ENCODE assay signal across 31 mouse cellular contexts in the genomic region with DNA sequence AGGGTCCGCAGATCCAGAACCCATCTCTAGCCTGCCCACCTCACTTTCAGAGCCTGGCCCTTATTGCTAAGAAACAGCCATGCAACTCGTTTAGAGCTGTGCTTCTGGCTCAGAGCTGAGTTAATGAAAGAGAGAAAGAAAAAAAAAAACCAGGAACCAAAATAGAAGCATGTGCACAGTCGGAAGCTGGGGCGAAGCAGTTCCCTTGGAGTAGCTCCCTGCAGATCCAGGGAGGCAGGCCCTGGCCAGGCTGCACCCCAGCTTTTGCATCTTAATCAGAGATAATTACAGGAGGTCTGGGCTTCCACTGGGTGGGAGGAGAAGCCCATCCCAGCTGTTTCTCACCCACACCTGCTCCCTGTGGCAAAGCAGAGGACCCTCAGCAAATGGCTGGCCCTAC. TPM values are rescaled to one million over a fixed set of nuclear protein-coding genes. Genes with fewer than 3 reads are reported as not detected.
DNase-seq lines count a peak whose midpoint lies in the region; ATAC-seq and TF ChIP-seq lines count a peak whose summit lies in the region.
"Had no signal": no experiment of that assay in that cellular context is flagged by ENCODE, and none has a peak within 500 bp of the region (broad histone marks: within the 10 kb centered on the region; RNA-seq: fewer than 3 reads in every experiment).

No protein-coding gene starts in this region.

- H3K27ac ChIP-seq in left cerebral cortex, adult 2 months, result peak overlapping the region; percentile 69
- H3K27ac ChIP-seq: embryonic facial prominence, embryonic 10.5 days; embryonic facial prominence, embryonic 15.5 days; forebrain, embryonic 12.5 days; heart, embryonic 13.5 days; hindbrain, embryonic 15.5 days; liver, embryonic 12.5 days had no signal

- no peak for DNase-seq in frontal cortex, postnatal 10 days (ENCODE audit: low spot score in 2 of 2)
- peak in 1 of 2 experiments; percentile 33 for DNase-seq in left cerebral cortex, adult 2 months (ENCODE audit: extremely low spot score in 1 of 2, low spot score in 2 of 2)
- DNase-seq in left cerebral cortex, adult 11 months (ENCODE audit: low spot score), result no peak
- DNase-seq in brain, adult 2 months (ENCODE audit: low read depth, low spot score), result peak; percentile 81
- peak; percentile 38 to 55 for DNase-seq in right cerebral cortex, adult 2 months (ENCODE audit: low spot score in 2 of 2)
- no peak for DNase-seq in cerebellum, adult 11 months
- DNase-seq in gastrocnemius, postnatal 14 days, result no peak
- DNase-seq: adrenal gland, postnatal 14 days; cerebellum, postnatal 14 days; heart, postnatal 10 days; kidney, adult 18-20 months; kidney, postnatal 36 days; liver, postnatal 0 days; lung, postnatal 36 days; spleen, adult 18-20 months; thymus, adult 2 months; thymus, postnatal 36 days had no signal

- intact Hi-C loops in left cerebral cortex, adult 2 months (cut with DNase I), result loop anchor here (1.0 to 5.0 kb wide), 2 partner anchors 55 to 195 kb away; a partner anchor contains a TSS
- intact Hi-C loops in gastrocnemius, postnatal 14 days (cut with DNase I; ENCODE audit: low total_unique reads), result no loop called here

- peak; percentile 76 for ATAC-seq in frontal cortex, adult (ENCODE audit: low TSS enrichment)
- ATAC-seq: liver, embryonic 12.5 days; liver, postnatal 0 days; midbrain, embryonic 16.5 days had no signal

- TF ChIP-seq CTCF in left cerebral cortex, adult 2 months (IDR thresholded peaks at IDR 0.05), result no peak

- H3K4me3 ChIP-seq in left cerebral cortex, adult 2 months, result no peak overlapping the region
- H3K4me3 ChIP-seq: embryonic facial prominence, embryonic 10.5 days; embryonic facial prominence, embryonic 15.5 days; forebrain, embryonic 12.5 days; heart, embryonic 13.5 days; hindbrain, embryonic 15.5 days; liver, embryonic 12.5 days had no signal

RNA-seq across cellular contexts. Expression of a gene that starts 53.9 kb away (rescaled TPM):
- total RNA-seq in left cerebral cortex, adult 2 months (2021), result 10 to 100 TPM; 19.2 to 22.2 TPM
- total RNA-seq in gastrocnemius, postnatal 14 days (2021), result under 1 TPM; 0.24 to 0.37 TPM
- total RNA-seq: hematopoietic stem cell, adult 5-6 weeks; megakaryocyte, adult 5-6 weeks; neutrophil, adult 5-6 weeks had no signal

RNA-seq across cellular contexts. Expression of a gene that starts 56.9 kb away (rescaled TPM):
- not detected for total RNA-seq in left cerebral cortex, adult 2 months (2021)
- total RNA-seq in gastrocnemius, postnatal 14 days (2021), result not detected
- total RNA-seq: gastrocnemius, adult 18-20 months; gastrocnemius, postnatal 36 days; heart, adult 8-10 months; heart, postnatal 10 days; hematopoietic stem cell, adult 5-6 weeks; megakaryocyte, adult 5-6 weeks; neutrophil, adult 5-6 weeks had no signal

Comparison
In these comparisons a context has a peak if more than half of its experiments do, and no peak if none do; other contexts are left out.
1. DNase-seq: peak in brain, adult 2 months (single experiment) and right cerebral cortex, adult 2 months (2 of 2); none in frontal cortex, postnatal 10 days (0 of 2), left cerebral cortex, adult 11 months (single experiment), cerebellum, adult 11 months (single experiment) and gastrocnemius, postnatal 14 days (single experiment).
2. RNA of a gene that starts 53.9 kb away (total RNA-seq): 19.2 to 22.2 TPM in left cerebral cortex, adult 2 months; 0.24 to 0.37 TPM in gastrocnemius, postnatal 14 days; every median in the first group is over 10 times any median in the second.